20 mouse cellular contexts compared by ENCODE assay signal in the genomic region with DNA sequence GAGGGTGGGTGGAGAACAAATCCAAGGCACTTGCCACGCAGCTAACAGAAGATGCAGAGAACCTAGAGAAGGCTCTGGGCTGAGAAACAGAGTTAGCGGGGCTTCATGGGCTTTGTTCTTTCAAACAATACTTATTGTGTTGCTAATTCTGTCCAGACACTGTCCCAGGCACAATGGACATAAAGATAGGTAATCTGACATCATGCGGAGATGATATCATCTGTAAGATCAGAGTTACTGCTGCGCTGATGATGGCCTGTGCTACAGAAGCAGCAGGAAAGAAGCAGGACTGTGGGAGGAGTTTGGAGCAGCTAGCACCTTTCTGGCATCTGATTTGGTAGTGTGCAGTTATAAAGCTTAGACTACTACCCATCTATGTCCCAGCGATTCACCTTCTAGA. TPM values are rescaled to one million over a fixed set of nuclear protein-coding genes. Genes with fewer than 3 reads are reported as not detected.
"Had no signal": no experiment of that assay in that cellular context is flagged by ENCODE, and none has a peak within 500 bp of the region (broad histone marks: within the 10 kb centered on the region; RNA-seq: fewer than 3 reads in every experiment).

No protein-coding gene starts in this region.

- H3K27ac ChIP-seq: liver, embryonic 15.5 days; lung, embryonic 15.5 days; macrophage; midbrain, embryonic 13.5 days; midbrain, embryonic 15.5 days; neural tube, embryonic 12.5 days; stomach, embryonic 15.5 days; stomach, postnatal 0 days had no signal

- H3K4me3 ChIP-seq: liver, embryonic 15.5 days; lung, embryonic 15.5 days; megakaryocyte, embryonic 14.5 days; midbrain, embryonic 13.5 days; midbrain, embryonic 15.5 days; neural tube, embryonic 12.5 days; stomach, embryonic 15.5 days had no signal

- DNase-seq: liver, postnatal 0 days; lung, adult 2 months; lung, postnatal 14 days; lung, postnatal 36 days; right cerebral cortex, postnatal 14 days; spleen, adult 18-20 months; thymus, adult 2 months; thymus, postnatal 25 days; thymus, postnatal 4 days had no signal

RNA-seq across cellular contexts. Expression of gene Lrguk, which starts 42.1 kb away (rescaled TPM):
- total RNA-seq: monocyte, adult 5-6 weeks; neutrophil, adult 5-6 weeks had no signal
